Mouse (Mus musculus) lung, embryonic 14.5 days (tissue): ENCODE data around the gene Hist3h2a. TPM values are rescaled to one million over a fixed set of nuclear protein-coding genes. Genes with fewer than 3 reads are reported as not detected.

Experiments
- ATAC-seq: fragments of 200-750 bp; cut with Nextera tagmentation; 2 replicates; pipeline ENCODE4 v1.8.0; 2017; ENCODE audit warnings: mild to moderate bottlenecking, moderate TSS enrichment, moderate library complexity; ENCODE audit not compliant: insufficient read depth
- DNase-seq: peaks from one replicate; pipeline ENCODE4 v3.0.0-alpha.2; 2015
- H3K27ac ChIP-seq: fragments of 300-500 bp; sonication (generic); 2 replicates; pipeline ENCODE4 v1.5.1; 2014; ENCODE audit warnings: low read depth, mild to moderate bottlenecking, moderate library complexity
- H3K27me3 ChIP-seq: fragments of 300-500 bp; sonication (generic); 2 replicates; pipeline ENCODE4 v1.6.1; 2014; ENCODE audit warnings: low read length, control low read depth; ENCODE audit not compliant: insufficient read depth
- H3K36me3 ChIP-seq: fragments of 300-500 bp; sonication (generic); 2 replicates; pipeline ENCODE4 v1.6.1; 2014; ENCODE audit warnings: control low read depth; ENCODE audit not compliant: insufficient read depth
- H3K4me1 ChIP-seq: fragments of 300-500 bp; sonication (generic); 2 replicates; pipeline ENCODE4 v1.6.1; 2014; ENCODE audit warnings: antibody characterized with exemption, control low read depth; ENCODE audit not compliant: insufficient read depth
- H3K4me2 ChIP-seq: fragments of 300-500 bp; sonication (generic); 2 replicates; pipeline ENCODE4 v1.6.1; 2014; ENCODE audit warnings: mild to moderate bottlenecking
- H3K4me3 ChIP-seq: fragments of 300-500 bp; sonication (generic); 2 replicates; pipeline ENCODE4 v1.5.1; 2014; ENCODE audit warnings: low read depth, low read length
- H3K9ac ChIP-seq: fragments of 300-500 bp; sonication (generic); 2 replicates; pipeline ENCODE4 v1.6.1; 2014
- H3K9me3 ChIP-seq: fragments of 300-500 bp; sonication (generic); 2 replicates; pipeline ENCODE4 v1.6.1; 2016; ENCODE audit warnings: low read depth, low read length, control low read depth
- CTCF ChIP-seq: IDR thresholded peaks from 2 replicates; pipeline ENCODE4 v1.5.1; 2016; ENCODE audit warnings: antibody characterized with exemption, low read depth
- WGBS: fragments of 180-500 bp; shearing (Covaris S2); extraction: QIAGEN DNeasy Blood & Tissue Kit; methylation state at CpG from one replicate; pipeline ENCODE4 v1.1.7; 2014; 5-methylcytosine and 5-hydroxymethylcytosine counted together
- polyA plus RNA-seq: library from polyadenylated mRNA; unstranded; fragments of >200 nt; fragmentation: Nextera tagmentation; extraction: Ambion mirVana; gene quantifications from 2 replicates; pipeline ENCODE4 v1.2.1, GENCODE M21; 2014

The Hist3h2a gene
- polyA plus RNA-seq, 1 experiment from 2014 or later = 18.1 TPM

GRCm38 (mm10) chr11:58982471-58983097 is 28.1 kb downstream of the Hist3h2a start:
- Histone ChIP-seq H3K36me3 (peaks cover 61% of the 10 kb centered on the region), H3K27ac (no peak overlapping the region), H3K4me3 (no peak overlapping the region), H3K4me1 (0 out of 2 replicates have a peak, but pooled peaks cover 5% of the 10 kb centered on the region), H3K4me2 (no peak overlapping the region), H3K9me3 (no peaks in the 10 kb centered on the region), H3K27me3 (no peaks in the 10 kb centered on the region), H3K9ac (no peak overlapping the region)
- WGBS = 83% methylated on average over 18 of the region's 18 CpGs
- DNase-seq (no peak), ATAC-seq (no peak)
- TF ChIP-seq CTCF = no peak

- Histone ChIP-seq H3K4me3 (no peak overlapping the region), H3K36me3 (peaks cover 73% of the 10 kb centered on the region), H3K4me1 (0 out of 2 replicates have a peak, but pooled peaks cover 5% of the 10 kb centered on the region), H3K27me3 (no peaks in the 10 kb centered on the region), H3K9ac (no peak overlapping the region), H3K27ac (no peak overlapping the region), H3K4me2 (no peak overlapping the region), H3K9me3 (no peaks in the 10 kb centered on the region)
- ATAC-seq (no peak), DNase-seq (no peak)
- no peak for TF ChIP-seq CTCF
- 73% methylated on average over 6 of the region's 6 CpGs for WGBS
Measured at GRCm38 (mm10) chr11:58983691-58984341, 29.3 kb downstream of the Hist3h2a start.

- 0 out of 2 replicates have a peak, but pooled peaks cover 2% of the 10 kb centered on the region for H3K4me1 ChIP-seq
- H3K27me3 ChIP-seq = no peaks in the 10 kb centered on the region
- H3K9ac ChIP-seq = no peak overlapping the region
- no peak for TF ChIP-seq CTCF
- DNase-seq (no peak), ATAC-seq (no peak)
- H3K4me2 ChIP-seq = no peak overlapping the region
- WGBS = 95% methylated on average over 7 of the region's 7 CpGs
- no peak overlapping the region for H3K4me3 ChIP-seq
- no peak overlapping the region for H3K27ac ChIP-seq
- H3K36me3 ChIP-seq = peaks cover 81% of the 10 kb centered on the region
- H3K9me3 ChIP-seq = no peaks in the 10 kb centered on the region
Measured at GRCm38 (mm10) chr11:58984657-58985056, 30.2 kb downstream of the Hist3h2a start.

- Histone ChIP-seq H3K27me3 (no peaks in the 10 kb centered on the region), H3K36me3 (peaks cover 85% of the 10 kb centered on the region), H3K9ac (no peak overlapping the region), H3K9me3 (no peaks in the 10 kb centered on the region), H3K4me3 (no peak overlapping the region), H3K27ac (no peak overlapping the region), H3K4me1 (no peaks in the 10 kb centered on the region), H3K4me2 (no peak overlapping the region)
- TF ChIP-seq CTCF = no peak
- DNase-seq (no peak), ATAC-seq (no peak)
- 87% methylated on average over 3 of the region's 3 CpGs for WGBS
Measured at GRCm38 (mm10) chr11:58985299-58985917, 30.9 kb downstream of the Hist3h2a start.

GRCm38 (mm10) chr11:58989166-58989565 is 34.7 kb downstream of the Hist3h2a start:
- Histone ChIP-seq H3K27me3 (peaks cover 6% of the 10 kb centered on the region; the same call in 1 of the 2 replicates), H3K9ac (no peak overlapping the region), H3K4me3 (no peak overlapping the region), H3K4me1 (no peaks in the 10 kb centered on the region), H3K27ac (no peak overlapping the region), H3K9me3 (no peaks in the 10 kb centered on the region), H3K36me3 (peaks cover 65% of the 10 kb centered on the region), H3K4me2 (no peak overlapping the region)
- TF ChIP-seq CTCF = no peak
- DNase-seq = no peak
- WGBS = 85% methylated on average over 4 of the region's 4 CpGs
- no peak for ATAC-seq

- no peak overlapping the region for H3K4me2 ChIP-seq
Measured at GRCm38 (mm10) chr11:58990141-58990540, 35.7 kb downstream of the Hist3h2a start.

GRCm38 (mm10) chr11:58990794-58991193 is 36.3 kb downstream of the Hist3h2a start:
- Histone ChIP-seq H3K4me2 (no peak overlapping the region), H3K27ac (no peak overlapping the region), H3K4me1 (no peaks in the 10 kb centered on the region), H3K27me3 (peaks cover 14% of the 10 kb centered on the region; the same call in 1 of the 2 replicates), H3K9ac (no peak overlapping the region), H3K9me3 (no peaks in the 10 kb centered on the region), H3K4me3 (no peak overlapping the region), H3K36me3 (peaks cover 49% of the 10 kb centered on the region)
- DNase-seq = no peak
- 69% methylated on average over 9 of the region's 9 CpGs for WGBS
- no peak for TF ChIP-seq CTCF
- no peak for ATAC-seq

More at GRCm38 (mm10) chr11:58990141-58990540, 35.7 kb downstream of the Hist3h2a start:
- no peak overlapping the region for H3K4me3 ChIP-seq
- H3K9ac ChIP-seq = no peak overlapping the region
- H3K27me3 ChIP-seq = peaks cover 14% of the 10 kb centered on the region; the same call in 1 of the 2 replicates
- H3K36me3 ChIP-seq = peaks cover 55% of the 10 kb centered on the region
- H3K27ac ChIP-seq = no peak overlapping the region
- no peaks in the 10 kb centered on the region for H3K4me1 ChIP-seq
- no peak for TF ChIP-seq CTCF
- ATAC-seq (no peak), DNase-seq (no peak)
- no peaks in the 10 kb centered on the region for H3K9me3 ChIP-seq
- WGBS = 82% methylated on average over 17 of the region's 17 CpGs
